12 mouse cellular contexts compared by ENCODE assay signal in genomic region chr12:71578912-71579311, GRCm38 (mm10).
DNase-seq lines count a peak whose midpoint lies in the region; ATAC-seq and TF ChIP-seq lines count a peak whose summit lies in the region.
"Had no signal": no experiment of that assay in that cellular context is flagged by ENCODE, and none has a peak within 500 bp of the region (broad histone marks: within the 10 kb centered on the region; RNA-seq: fewer than 3 reads in every experiment).

No protein-coding gene starts in this region.

- no peaks in the 10 kb centered on the region for H3K27me3 ChIP-seq in hindbrain, embryonic 16.5 days (replicated peaks; ENCODE audit: control insufficient read depth, insufficient read depth, low read length)
- H3K27me3 ChIP-seq in midbrain, postnatal 0 days (ENCODE audit: insufficient read depth, low read length), result no peaks in the 10 kb centered on the region
- H3K27me3 ChIP-seq: heart, embryonic 12.5 days; limb, embryonic 15.5 days had no signal

- H3K4me3 ChIP-seq in hindbrain, embryonic 16.5 days (ENCODE audit: low read length), result no peak overlapping the region
- no peak overlapping the region for H3K4me3 ChIP-seq in midbrain, postnatal 0 days (ENCODE audit: low read depth, low read length)
- H3K4me3 ChIP-seq: heart, embryonic 12.5 days; limb, embryonic 15.5 days had no signal

- H3K9ac ChIP-seq in hindbrain, embryonic 16.5 days (ENCODE audit: low read depth, low read length), result no peak overlapping the region
- H3K9ac ChIP-seq in midbrain, postnatal 0 days (replicated peaks; ENCODE audit: low read length, poor library complexity, severe bottlenecking), result no peak overlapping the region
- H3K9ac ChIP-seq: heart, embryonic 12.5 days; limb, embryonic 15.5 days had no signal

- peaks cover 8% of the 10 kb centered on the region for H3K4me1 ChIP-seq in hindbrain, embryonic 16.5 days (ENCODE audit: control insufficient read depth, insufficient read depth, low read depth, low read length)
- H3K4me1 ChIP-seq in midbrain, postnatal 0 days (ENCODE audit: insufficient read depth, low read length), result peaks cover 5% of the 10 kb centered on the region; the same call in 1 of the 2 replicates

- H3K27ac ChIP-seq in hindbrain, embryonic 16.5 days (ENCODE audit: low read depth, low read length), result no peak overlapping the region
- H3K27ac ChIP-seq in midbrain, postnatal 0 days (ENCODE audit: low read depth, low read length), result no peak overlapping the region
- H3K27ac ChIP-seq: limb, embryonic 15.5 days had no signal

- H3K36me3 ChIP-seq in hindbrain, embryonic 16.5 days (ENCODE audit: control insufficient read depth, insufficient read depth, low read length), result no peaks in the 10 kb centered on the region
- H3K36me3 ChIP-seq in midbrain, postnatal 0 days (ENCODE audit: insufficient read depth, low read length), result no peaks in the 10 kb centered on the region
- H3K36me3 ChIP-seq: heart, embryonic 12.5 days; limb, embryonic 15.5 days had no signal

- no peaks in the 10 kb centered on the region for H3K9me3 ChIP-seq in hindbrain, embryonic 16.5 days (ENCODE audit: control insufficient read depth, low read length)
- no peaks in the 10 kb centered on the region for H3K9me3 ChIP-seq in midbrain, postnatal 0 days (ENCODE audit: low read length)
- H3K9me3 ChIP-seq: heart, embryonic 12.5 days; limb, embryonic 15.5 days had no signal

- 19% methylated on average over 11 of the region's 11 CpGs for WGBS in hindbrain, embryonic 16.5 days
- 26% methylated on average over 11 of the region's 11 CpGs for WGBS in midbrain, postnatal 0 days

- TF ChIP-seq CTCF in midbrain, postnatal 0 days (IDR thresholded peaks at IDR 0.05), result no peak

- H3K4me2 ChIP-seq in hindbrain, embryonic 16.5 days (ENCODE audit: low read length), result no peak overlapping the region
- no peak overlapping the region for H3K4me2 ChIP-seq in midbrain, postnatal 0 days (ENCODE audit: low read depth, low read length, poor library complexity, severe bottlenecking)
- H3K4me2 ChIP-seq: heart, embryonic 12.5 days; limb, embryonic 15.5 days had no signal

- DNase-seq in frontal cortex, adult 2 months (ENCODE audit: extremely low spot score in 1 of 2, low spot score in 1 of 2), result no peak
- peak; percentile 40 for DNase-seq in adrenal gland, postnatal 25 days
- peak; percentile 46 for DNase-seq in midbrain, postnatal 0 days (ENCODE audit: low spot score)
- DNase-seq in gastrocnemius, postnatal 10 days, result no peak
- no peak for DNase-seq in ovary, adult 18-20 months (ENCODE audit: low spot score)
- DNase-seq in urinary bladder, adult 2 months (ENCODE audit: low spot score), result no peak
- DNase-seq: cerebellum, adult 11-12 months; right cerebral cortex, adult 18-20 months had no signal

- peak; percentile 38; the same call in 1 of the 2 replicates for ATAC-seq in frontal cortex, adult (ENCODE audit: low TSS enrichment)
- ATAC-seq in hindbrain, embryonic 16.5 days, result peak; percentile 67
- no peak for ATAC-seq in midbrain, postnatal 0 days (ENCODE audit: low FRiP score)

Comparison
In these comparisons a context has a peak if more than half of its experiments do, and no peak if none do; other contexts are left out.
1. DNase-seq: peak in adrenal gland, postnatal 25 days (single experiment) and midbrain, postnatal 0 days (single experiment); none in frontal cortex, adult 2 months (0 of 2), gastrocnemius, postnatal 10 days (single experiment), ovary, adult 18-20 months (single experiment) and urinary bladder, adult 2 months (single experiment).